Mouse (Mus musculus) limb, embryonic 14.5 days (tissue): ENCODE results near the gene Ebf1. TPM values are rescaled to one million over a fixed set of nuclear protein-coding genes. Genes with fewer than 3 reads are reported as not detected.

ENCODE experiments used
- ATAC-seq: fragments of 200-750 bp; cut with Nextera tagmentation; 2 replicates; pipeline ENCODE4 v1.8.0; 2017; ENCODE audit warnings: low read depth, moderate number of reproducible peaks, moderate TSS enrichment; ENCODE audit not compliant: low FRiP score
- DNase-seq: peaks from one replicate; pipeline ENCODE4 v3.0.0-alpha.2; 2015; ENCODE audit warnings: low spot score
- H3K27ac ChIP-seq: fragments of 300-500 bp; sonication (generic); replicated peaks from 2 replicates; pipeline ENCODE4 v1.5.1; 2014; ENCODE audit warnings: low read depth, mild to moderate bottlenecking, low read length, moderate library complexity, mixed read lengths
- H3K27me3 ChIP-seq: fragments of 300-500 bp; sonication (generic); 2 replicates; pipeline ENCODE4 v1.6.1; 2014; ENCODE audit warnings: low read length, mixed read lengths; ENCODE audit not compliant: control insufficient read depth, insufficient read depth
- H3K36me3 ChIP-seq: fragments of 300-500 bp; sonication (generic); 2 replicates; pipeline ENCODE4 v1.6.1; 2014; ENCODE audit warnings: mild to moderate bottlenecking, low read length, moderate library complexity, mixed read lengths; ENCODE audit not compliant: control insufficient read depth, insufficient read depth
- H3K4me1 ChIP-seq: fragments of 300-500 bp; sonication (generic); 2 replicates; pipeline ENCODE4 v1.6.1; 2014; ENCODE audit warnings: antibody characterized with exemption, low read length, mixed read lengths; ENCODE audit not compliant: control insufficient read depth, insufficient read depth
- H3K4me2 ChIP-seq: fragments of 300-500 bp; sonication (generic); replicated peaks from 2 replicates; pipeline ENCODE4 v1.6.1; 2014; ENCODE audit warnings: low read depth, mild to moderate bottlenecking, low read length, moderate library complexity; ENCODE audit not compliant: severe bottlenecking
- H3K4me3 ChIP-seq: fragments of 300-500 bp; sonication (generic); replicated peaks from 2 replicates; pipeline ENCODE4 v1.5.1; 2014; ENCODE audit warnings: low read length
- H3K9ac ChIP-seq: fragments of 300-500 bp; sonication (generic); 2 replicates; pipeline ENCODE4 v1.6.1; 2014; ENCODE audit warnings: mild to moderate bottlenecking, low read depth, low read length, moderate library complexity; ENCODE audit not compliant: severe bottlenecking
- H3K9me3 ChIP-seq: fragments of 300-500 bp; sonication (generic); 2 replicates; pipeline ENCODE4 v1.6.1; 2016; ENCODE audit warnings: low read length; ENCODE audit not compliant: control insufficient read depth
- POLR2A ChIP-seq: fragments of 200-500 bp; IDR thresholded peaks from 2 replicates; pipeline ENCODE4 v1.8.0; 2012; ENCODE audit warnings: inconsistent platforms, mild to moderate bottlenecking, moderate library complexity, borderline replicate concordance; ENCODE audit not compliant: insufficient read depth, insufficient read length; ENCODE audit errors: extremely low read depth
- WGBS: fragments of 180-500 bp; shearing (Covaris S2); extraction: QIAGEN DNeasy Blood & Tissue Kit; methylation state at CpG from one replicate; pipeline ENCODE4 v1.1.7; 2014; 5-methylcytosine and 5-hydroxymethylcytosine counted together
- polyA plus RNA-seq, 2 experiments: library from polyadenylated mRNA; depleted of rRNA in 1 of 2; stranded (reverse) in 1 of 2; unstranded in 1 of 2; fragments of >200 nt; fragmentation: Nextera tagmentation in 1 of 2; extraction: Ambion mirVana in 1 of 2; gene quantifications; 2 replicates each; pipeline versions ENCODE4 v1.2.1 to v1.2.3; 2012 to 2014

Ebf1 gene
- polyA plus RNA-seq, 2 experiments = 42.9 to 71.4 TPM

DNA sequence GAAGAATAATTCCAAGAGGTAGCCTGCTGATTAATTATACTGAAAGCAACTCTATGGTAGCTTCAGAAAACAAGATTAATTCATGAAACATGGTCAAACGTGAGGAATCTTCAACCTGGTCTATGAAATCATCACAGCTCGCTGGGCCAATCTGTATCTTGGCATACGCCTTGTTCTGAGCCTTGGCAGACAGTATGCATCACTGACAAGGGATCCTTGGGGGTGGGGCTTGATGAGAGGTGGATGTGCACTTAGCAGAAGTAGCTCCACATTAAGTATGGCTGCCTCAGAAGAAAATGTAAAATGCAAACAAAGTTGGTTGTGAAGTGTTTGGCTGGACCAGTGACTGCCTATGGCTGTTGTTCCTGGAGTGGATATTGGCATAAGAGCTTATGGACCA, 258.1 kb downstream of the Ebf1 start:
- no peaks in the 10 kb centered on the region for H3K9me3 ChIP-seq
- H3K4me3 ChIP-seq = no peak overlapping the region
- no peak for DNase-seq
- no peak for ATAC-seq
- no peak for TF ChIP-seq POLR2A
- H3K4me2 ChIP-seq = no peak overlapping the region
- H3K27me3 ChIP-seq = no peaks in the 10 kb centered on the region
- no peaks in the 10 kb centered on the region; the same call in 1 of the 2 replicates for H3K36me3 ChIP-seq
- WGBS = 83% methylated on average over 3 of the region's 3 CpGs
- H3K27ac ChIP-seq = no peak overlapping the region
- no peak overlapping the region for H3K9ac ChIP-seq
- no peaks in the 10 kb centered on the region for H3K4me1 ChIP-seq

DNA sequence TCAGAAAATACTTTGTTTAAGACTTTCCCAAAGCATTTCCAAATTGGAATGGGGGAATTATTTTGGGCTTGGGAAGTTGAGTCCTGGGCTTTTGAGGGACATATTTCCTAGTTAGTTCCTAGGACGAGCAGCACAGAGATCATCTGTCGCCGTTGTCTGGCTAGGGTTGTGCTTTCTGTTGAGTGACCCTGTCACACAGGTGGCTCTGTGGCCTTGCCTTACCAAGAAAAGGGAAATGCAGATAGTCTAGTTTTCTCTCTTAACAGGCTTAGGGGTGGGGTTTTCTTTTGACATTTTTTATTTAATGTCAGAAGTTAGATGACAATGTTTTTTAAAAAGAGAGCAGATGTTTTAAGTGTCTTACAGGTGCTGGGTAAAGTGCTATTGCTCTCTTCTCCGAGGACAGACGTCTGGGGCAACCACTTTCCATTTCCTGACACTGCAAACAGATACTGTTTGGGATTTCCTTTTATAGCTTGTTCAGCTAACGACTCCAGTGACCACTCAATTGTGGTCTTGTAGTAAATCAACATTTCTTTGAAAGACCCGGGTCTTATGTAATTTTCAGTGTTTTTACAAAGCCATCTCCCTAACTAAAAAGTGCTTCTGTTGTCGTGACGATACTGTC, 264.1 kb downstream of the Ebf1 start:
- Histone ChIP-seq H3K36me3 (peaks cover 11% of the 10 kb centered on the region; the same call in 1 of the 2 replicates), H3K9me3 (no peaks in the 10 kb centered on the region), H3K4me2 (no peak overlapping the region), H3K9ac (no peak overlapping the region), H3K4me1 (no peaks in the 10 kb centered on the region), H3K27ac (no peak overlapping the region), H3K27me3 (no peaks in the 10 kb centered on the region), H3K4me3 (no peak overlapping the region)
- DNase-seq (no peak), ATAC-seq (no peak)
- 50% methylated on average over 9 of the region's 9 CpGs for WGBS
- no peak for TF ChIP-seq POLR2A

DNA sequence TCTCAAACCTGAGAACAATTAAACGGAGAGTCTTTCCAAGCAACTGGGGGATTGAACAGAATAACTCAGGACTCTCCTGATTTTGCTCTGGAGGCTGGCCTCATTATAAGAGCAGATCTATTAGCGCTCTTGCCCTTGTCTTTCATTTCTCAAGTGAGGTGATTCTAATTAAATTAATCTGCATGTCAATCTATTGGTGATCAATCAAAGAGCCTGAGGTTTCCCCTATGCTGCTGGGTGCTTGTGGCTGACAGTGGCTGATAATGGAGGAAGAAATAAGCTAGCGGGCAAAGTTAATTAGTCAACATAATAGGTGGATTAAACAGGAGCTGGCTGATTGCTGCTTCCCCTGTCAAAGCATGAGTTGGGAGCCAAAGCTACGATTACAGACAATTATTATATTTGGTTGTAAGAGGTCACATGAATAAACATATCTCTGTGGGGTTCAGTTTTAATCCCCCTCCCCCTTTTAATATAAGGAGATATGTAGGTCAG, 265.4 kb downstream of the Ebf1 start:
- no peaks in the 10 kb centered on the region for H3K27me3 ChIP-seq
- no peaks in the 10 kb centered on the region for H3K4me1 ChIP-seq

DNA sequence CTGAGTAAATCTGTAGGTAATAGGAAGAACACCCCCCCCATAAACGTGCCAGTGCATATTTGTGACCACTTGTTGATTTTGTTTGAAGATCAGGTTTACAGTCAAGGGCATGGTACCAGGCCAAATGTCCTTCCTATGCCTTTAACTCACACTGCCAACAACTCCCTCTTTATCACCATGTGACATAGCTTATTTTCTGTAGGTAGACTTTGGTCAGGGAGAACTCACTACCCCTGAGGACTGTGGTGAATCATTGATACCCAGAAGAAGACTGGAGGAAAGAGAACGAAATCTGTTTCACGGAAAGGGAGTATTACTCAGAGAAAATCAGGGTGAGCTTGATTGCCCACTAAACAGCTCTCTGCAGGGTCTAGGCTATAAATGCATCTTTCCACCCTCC, 267.2 kb downstream of the Ebf1 start:
- no peak for TF ChIP-seq POLR2A
- DNase-seq = no peak
- H3K4me1 ChIP-seq = no peaks in the 10 kb centered on the region
- no peaks in the 10 kb centered on the region for H3K27me3 ChIP-seq
- no peak for ATAC-seq
- H3K36me3 ChIP-seq = peaks cover 11% of the 10 kb centered on the region; the same call in 1 of the 2 replicates
- 77% methylated on average over 3 of the region's 3 CpGs for WGBS
- no peaks in the 10 kb centered on the region for H3K9me3 ChIP-seq
- H3K4me3 ChIP-seq = no peak overlapping the region
- H3K9ac ChIP-seq = no peak overlapping the region
- H3K4me2 ChIP-seq = no peak overlapping the region
- H3K27ac ChIP-seq = no peak overlapping the region

More for the DNA sequence above, 265.4 kb downstream of the Ebf1 start:
- Histone ChIP-seq H3K4me2 (no peak overlapping the region), H3K9me3 (no peaks in the 10 kb centered on the region), H3K36me3 (peaks cover 11% of the 10 kb centered on the region; the same call in 1 of the 2 replicates), H3K27ac (no peak overlapping the region), H3K4me3 (no peak overlapping the region), H3K9ac (no peak overlapping the region)
- TF ChIP-seq POLR2A = no peak
- 73% methylated on average over 4 of the region's 4 CpGs for WGBS
- DNase-seq (no peak), ATAC-seq (no peak)

DNA sequence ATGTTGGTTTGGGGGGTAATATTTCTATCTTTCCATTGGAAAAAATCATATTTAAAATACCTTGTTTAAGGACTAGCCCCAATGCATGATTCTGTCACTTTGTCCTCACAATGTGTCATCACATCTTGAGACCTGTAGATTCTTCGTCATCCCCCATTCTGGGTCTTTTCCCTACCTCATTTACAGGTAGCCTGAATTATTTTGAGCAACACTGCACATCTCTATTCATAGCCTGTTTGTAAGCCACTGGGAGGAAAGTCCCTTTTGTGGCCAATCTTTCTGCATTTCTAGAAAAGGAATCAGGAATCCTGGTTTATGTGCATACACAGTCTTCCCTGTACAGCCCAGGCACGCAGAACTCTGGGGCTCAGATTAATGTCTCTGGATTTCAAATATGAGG, 269.8 kb downstream of the Ebf1 start:
- H3K9ac ChIP-seq = no peak overlapping the region
- ATAC-seq = no peak
- no peak overlapping the region for H3K4me3 ChIP-seq
- 93% methylated on average over 2 of the region's 2 CpGs for WGBS
- no peaks in the 10 kb centered on the region for H3K27me3 ChIP-seq
- peaks cover 11% of the 10 kb centered on the region; the same call in 1 of the 2 replicates for H3K36me3 ChIP-seq
- no peaks in the 10 kb centered on the region for H3K4me1 ChIP-seq
- H3K9me3 ChIP-seq = no peaks in the 10 kb centered on the region
- H3K27ac ChIP-seq = no peak overlapping the region
- no peak for TF ChIP-seq POLR2A
- no peak overlapping the region for H3K4me2 ChIP-seq
- no peak for DNase-seq
